Mouse (Mus musculus) ovary, postnatal 14 days (tissue): Measurements from ENCODE around the gene Morn3.

Experiments
- DNase-seq: peaks from one replicate; pipeline ENCODE4 v3.0.0; 2022; ENCODE audit warnings: low spot score

Morn3 gene

DNA sequence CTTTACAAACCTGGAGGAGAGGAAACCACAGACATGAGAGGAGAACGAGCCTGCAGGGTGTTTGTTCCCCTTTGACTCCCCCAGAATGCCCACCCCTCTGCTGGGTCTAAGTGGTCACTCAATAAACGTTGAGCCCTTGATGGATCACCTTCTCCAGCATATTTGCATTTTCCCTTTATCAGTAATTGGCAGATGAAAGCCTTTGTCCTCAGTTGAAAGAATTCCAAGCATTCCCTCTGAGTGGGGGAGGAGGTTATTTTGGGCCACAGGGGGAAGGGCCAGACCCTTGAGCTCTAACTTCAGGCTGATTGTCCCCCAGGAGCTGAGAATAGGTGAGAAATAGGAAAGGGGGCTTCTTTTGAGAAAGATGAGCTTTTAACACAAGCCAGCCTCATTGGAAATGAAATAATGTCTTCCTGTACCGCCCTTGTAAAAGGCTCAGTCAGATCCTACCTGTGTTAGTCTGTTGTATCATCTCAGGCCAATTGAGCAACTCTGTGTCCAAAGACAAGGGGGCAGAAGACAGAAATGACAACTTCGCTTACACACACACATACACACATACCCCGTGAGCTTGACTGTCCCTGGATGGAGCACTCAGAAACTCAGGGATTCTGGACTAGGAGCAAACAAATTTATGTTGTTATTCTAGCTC is 55.3 kb downstream of the Morn3 start:
- DNase-seq, result no peak

DNA sequence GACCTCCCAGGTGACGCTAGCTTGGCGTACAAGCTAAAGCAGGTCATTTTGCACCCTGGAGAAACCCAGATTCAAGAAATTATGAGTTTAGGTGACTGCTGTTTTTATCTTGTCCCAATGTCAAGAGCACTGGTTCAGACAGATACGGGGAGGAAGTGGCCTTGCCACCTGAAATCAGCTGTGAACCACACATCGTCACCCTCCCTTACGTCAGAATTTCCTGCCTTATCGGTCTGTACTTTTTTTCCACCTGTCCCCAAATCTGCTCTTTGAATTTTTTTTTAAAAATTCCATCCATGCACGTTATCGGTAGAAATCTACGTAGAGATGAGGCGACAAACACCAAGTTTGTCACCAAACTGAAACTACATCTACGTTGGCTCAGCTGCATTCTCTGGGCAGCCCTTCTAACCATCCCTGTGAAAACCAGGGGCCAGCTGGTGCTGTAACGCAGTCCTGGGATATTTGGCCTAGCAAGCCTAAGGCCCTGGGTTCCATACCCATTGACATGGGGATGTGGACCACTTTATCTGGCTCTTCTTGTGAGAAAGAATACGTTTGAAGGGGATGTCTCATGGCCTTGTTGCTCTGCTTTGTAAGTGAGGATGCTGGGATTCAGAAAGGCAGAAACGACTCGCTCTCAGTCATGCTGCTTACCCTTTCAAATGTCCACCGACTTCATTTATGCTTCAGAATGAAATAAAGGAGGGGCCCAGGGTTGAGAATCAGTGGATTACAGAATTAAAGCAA is 56.2 kb downstream of the Morn3 start:
- DNase-seq, result no peak

DNA sequence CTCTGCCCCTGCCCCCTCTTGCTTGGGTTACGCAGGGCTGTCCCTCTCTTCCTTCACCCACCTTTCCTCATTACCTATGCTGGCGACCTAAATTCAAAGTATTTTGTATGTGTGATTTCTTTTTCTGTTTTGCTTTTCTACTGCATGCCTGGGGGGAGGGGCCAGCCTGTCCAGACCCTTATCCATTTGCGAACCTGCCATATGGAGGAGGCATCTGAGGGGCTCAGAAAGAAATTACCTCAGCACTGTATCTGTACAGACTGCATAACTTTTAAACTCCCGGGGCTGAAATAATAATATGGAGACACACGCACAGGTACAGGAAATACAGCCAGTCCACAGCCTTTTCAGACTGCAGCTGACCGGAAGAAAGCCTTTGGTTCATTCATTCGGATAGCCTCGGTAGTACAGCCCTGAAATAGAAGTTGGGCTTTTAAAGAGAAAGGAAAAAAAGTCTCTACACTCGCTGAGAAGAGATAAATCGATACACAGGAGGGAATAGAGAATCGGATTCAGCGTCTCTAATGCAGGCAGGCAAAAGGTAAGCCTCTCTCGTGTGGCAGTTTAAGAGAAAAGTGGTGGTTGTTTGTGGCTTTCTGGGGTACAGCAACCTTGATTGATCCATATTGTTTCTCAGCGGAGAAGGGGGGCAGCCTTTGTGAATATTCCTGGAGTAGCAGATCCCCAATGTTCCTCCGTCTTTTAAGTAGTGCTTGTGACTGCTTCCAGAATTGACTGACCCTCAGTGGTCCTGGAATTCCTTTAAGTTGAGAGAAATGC is 57.1 kb downstream of the Morn3 start, which contains the start of gene Kdm2b:
Gene Kdm2b (minus strand): TSS at position 273 of the 780 bp plus-strand sequence.
- no peak for DNase-seq

DNA sequence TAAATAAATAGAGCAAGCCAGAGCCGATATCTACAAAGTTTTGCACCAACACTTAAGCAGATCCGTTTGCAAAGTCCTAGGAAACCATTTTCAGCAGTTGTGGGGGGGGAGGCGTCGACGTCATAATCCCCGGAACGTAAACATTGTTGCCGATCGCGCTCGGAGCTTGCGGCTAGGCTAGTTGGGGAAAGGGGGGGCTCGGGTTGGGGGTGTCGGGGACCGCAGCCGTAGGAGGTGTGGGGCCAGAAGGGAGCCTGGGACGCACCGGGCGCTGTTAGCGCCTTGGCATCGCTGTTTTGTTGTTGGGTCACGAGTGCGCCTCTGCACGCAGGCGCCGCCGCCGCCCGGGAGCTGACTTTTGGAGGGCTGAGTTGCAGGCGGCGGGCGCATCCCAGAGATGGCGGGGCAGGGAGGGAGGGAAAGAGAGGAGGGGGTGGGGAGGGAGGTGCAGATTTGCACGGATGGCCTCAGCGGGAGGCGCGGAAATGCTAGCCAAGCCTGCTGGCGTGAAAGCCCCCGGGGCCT is 57.8 kb downstream of the Morn3 start:
- DNase-seq, result peak; percentile 62

DNA sequence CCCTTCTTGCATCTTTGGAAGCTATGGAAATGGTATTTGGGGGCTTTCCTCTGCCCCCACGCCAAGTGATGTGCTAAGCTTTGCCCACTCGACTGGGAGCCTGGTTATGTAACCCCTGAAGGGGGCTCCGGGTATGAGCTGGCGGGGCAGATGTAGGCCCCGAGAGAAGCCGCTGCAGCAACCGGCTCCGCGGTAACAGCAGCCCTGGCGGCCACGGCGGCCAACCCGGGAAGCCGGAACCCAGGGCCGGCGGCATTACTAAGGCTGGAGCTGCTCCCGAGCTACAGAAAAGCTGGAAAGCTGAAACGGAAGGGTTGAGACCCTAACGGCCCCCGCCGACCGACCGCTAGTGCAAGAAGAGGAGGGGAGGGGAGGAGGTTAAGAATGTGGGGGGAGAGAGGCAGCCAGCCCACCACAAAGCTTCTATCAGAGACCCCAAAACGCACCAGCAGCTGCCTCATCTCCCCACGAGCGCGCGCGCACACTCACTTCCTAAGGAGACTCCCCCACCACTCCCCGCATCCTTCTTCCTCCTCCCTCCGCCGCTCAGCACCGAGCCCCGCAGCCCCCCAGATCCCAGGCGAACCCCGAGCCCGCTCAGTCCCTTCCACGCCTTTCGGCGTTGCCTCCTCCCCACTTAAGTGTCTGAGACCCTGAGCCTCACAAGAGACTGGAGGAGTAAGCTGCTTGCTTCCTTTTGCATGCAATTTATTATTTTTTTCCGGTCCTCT is 58.6 kb downstream of the Morn3 start:
- no peak for DNase-seq

DNA sequence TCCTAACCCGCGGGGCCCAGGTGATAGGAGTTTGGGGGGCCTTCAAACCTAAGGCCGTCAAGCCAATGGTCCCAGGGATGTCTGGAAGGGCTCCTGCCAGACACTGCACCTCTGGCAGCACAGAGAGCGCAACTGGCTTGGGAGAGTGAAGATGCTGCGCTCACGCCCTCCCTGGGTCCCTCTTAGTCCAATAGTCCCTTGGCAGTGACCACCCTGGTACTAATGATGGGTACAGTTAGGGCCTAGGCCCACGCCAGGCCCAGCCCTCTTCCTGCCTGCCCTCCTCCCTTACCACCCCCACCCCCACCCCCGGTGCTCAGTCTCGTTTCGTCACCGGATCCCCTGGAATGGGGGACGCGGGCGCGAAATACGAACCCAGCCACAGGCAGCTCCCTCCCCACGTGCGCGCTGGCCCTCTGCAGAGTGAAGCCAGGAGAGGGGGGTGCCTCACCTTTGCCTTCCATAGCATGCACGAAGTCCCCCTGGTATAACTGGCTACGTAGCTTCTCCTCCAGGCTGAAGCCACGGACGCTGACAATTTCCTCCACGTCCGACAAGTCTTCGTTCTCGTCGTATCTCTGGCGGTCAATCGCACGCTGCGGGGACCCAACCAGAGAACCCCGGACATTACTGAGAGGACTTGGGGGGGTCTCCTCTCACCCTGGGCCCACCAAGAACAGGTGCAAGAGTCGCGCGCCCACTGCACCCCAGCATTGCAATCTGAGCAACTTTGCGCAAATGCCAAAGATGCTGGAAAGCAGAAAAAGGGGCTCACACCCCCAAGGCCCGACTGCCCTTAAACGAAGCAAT is 59.4 kb downstream of the Morn3 start:
- DNase-seq, result no peak

DNA sequence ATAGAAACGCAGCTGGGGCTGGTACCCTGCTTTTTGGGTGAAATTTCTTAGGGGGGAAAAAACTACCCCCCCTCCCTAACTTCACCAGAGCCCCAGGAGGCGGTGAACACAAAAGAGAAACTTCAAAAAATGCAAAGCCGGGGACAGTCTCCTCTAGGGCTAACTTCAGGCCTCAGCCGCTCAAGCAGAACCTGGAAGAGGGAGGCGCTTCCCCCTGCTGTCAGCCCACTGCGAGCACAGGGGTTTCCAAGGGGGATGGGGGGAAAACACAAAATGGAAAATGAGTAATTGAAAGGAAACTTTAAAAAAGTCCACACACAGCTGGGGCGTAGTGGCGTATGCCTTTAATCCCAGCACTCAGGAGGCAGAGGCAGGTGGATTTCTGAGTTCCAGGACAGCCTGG is 60.7 kb downstream of the Morn3 start:
- DNase-seq, result no peak
